Mouse (Mus musculus) megakaryocyte, embryonic 14.5 days (primary cell): ENCODE results near the gene Pnrc1. TPM values are rescaled to one million over a fixed set of nuclear protein-coding genes. Genes with fewer than 3 reads are reported as not detected.
"Not testable (repeated sequence)": the region's sequence is repeated elsewhere in the genome, so short reads cannot be mapped to it uniquely, and the experiment has no call there.

Experiments
- H3K27me3 ChIP-seq: replicated peaks from 2 replicates; pipeline ENCODE3; 2012; ENCODE audit warnings: inconsistent platforms
- H3K36me3 ChIP-seq: replicated peaks from 2 replicates; pipeline ENCODE3; 2012; ENCODE audit warnings: low read length, inconsistent platforms, mixed read lengths
- H3K4me1 ChIP-seq: 2 replicates; pipeline ENCODE4 v1.6.1; 2012; ENCODE audit warnings: inconsistent platforms
- H3K4me3 ChIP-seq: replicated peaks from 2 replicates; pipeline ENCODE3; 2012; ENCODE audit warnings: moderate library complexity, mild to moderate bottlenecking, inconsistent platforms
- H3K9me3 ChIP-seq: 2 replicates; pipeline ENCODE4 v1.6.1; 2012; ENCODE audit warnings: inconsistent platforms
- FLI1 ChIP-seq: IDR thresholded peaks from 2 replicates; pipeline ENCODE4 v1.6.1; 2012; ENCODE audit warnings: low read length, inconsistent platforms, mixed read lengths
- GATA1 ChIP-seq: IDR thresholded peaks from 3 replicates; pipeline ENCODE4 v1.6.1; 2012; ENCODE audit warnings: mixed read lengths, low read length, inconsistent platforms, borderline replicate concordance
- polyA plus RNA-seq: library from polyadenylated mRNA; stranded (reverse); fragments of >175 nt; gene quantifications from 2 replicates; pipeline ENCODE4 v1.2.3, GENCODE M21; 2012; ENCODE audit warnings: low replicate concordance; ENCODE audit not compliant: insufficient read depth

Gene Pnrc1
- polyA plus RNA-seq: 156 and 347 TPM in 2 replicates

- Histone ChIP-seq H3K4me3 (peak within 1 kb of the TSS; percentile 46), H3K36me3 (no peaks in the 10 kb centered on the region), H3K27me3 (peaks cover 10% of the 10 kb centered on the region), H3K9me3 (peaks cover 2% of the 10 kb centered on the region), H3K4me1 (peaks cover 9% of the 10 kb centered on the region; the same call in 1 of the 2 replicates)
- no peak for TF ChIP-seq FLI1
Measured at GRCm38 (mm10) chr4:33290002-33290401, at the start of gene Pnrc1. TSS of gene Pnrc1 (minus strand) at chr4:33290163.

- Histone ChIP-seq H3K36me3 (peaks cover 83% of the 10 kb centered on the region), H3K27me3 (no peaks in the 10 kb centered on the region), H3K4me1 (peaks cover 51% of the 10 kb centered on the region), H3K9me3 (no peaks in the 10 kb centered on the region), H3K4me3 (peak overlapping the region; percentile 76)
- no peak for TF ChIP-seq FLI1
- no peak for TF ChIP-seq GATA1
Measured at GRCm38 (mm10) chr4:33337999-33338398, 48.0 kb upstream of the Pnrc1 start.

GRCm38 (mm10) chr4:33332956-33333455 is 43.0 kb upstream of the Pnrc1 start:
- H3K27me3 ChIP-seq: no peaks in the 10 kb centered on the region
- H3K4me3 ChIP-seq: no peak overlapping the region
- TF ChIP-seq FLI1 (no peak), GATA1 (no peak)
- H3K36me3 ChIP-seq: peaks cover 85% of the 10 kb centered on the region
- no peaks in the 10 kb centered on the region for H3K9me3 ChIP-seq
- peaks cover 54% of the 10 kb centered on the region for H3K4me1 ChIP-seq

GRCm38 (mm10) chr4:33331147-33331546 is 41.2 kb upstream of the Pnrc1 start:
- Histone ChIP-seq H3K4me1 (peaks cover 38% of the 10 kb centered on the region), H3K27me3 (no peaks in the 10 kb centered on the region), H3K9me3 (no peaks in the 10 kb centered on the region), H3K36me3 (peaks cover 94% of the 10 kb centered on the region), H3K4me3 (peak overlapping the region; percentile 18)
- TF ChIP-seq FLI1 (no peak), GATA1 (no peak)

- peak overlapping the region; percentile 83 for H3K4me3 ChIP-seq
- H3K9me3 ChIP-seq: no peaks in the 10 kb centered on the region
- no peak for TF ChIP-seq GATA1
- no peak for TF ChIP-seq FLI1
- H3K4me1 ChIP-seq: peaks cover 76% of the 10 kb centered on the region
- no peaks in the 10 kb centered on the region for H3K27me3 ChIP-seq
- H3K36me3 ChIP-seq: peaks cover 36% of the 10 kb centered on the region
Measured at GRCm38 (mm10) chr4:33315840-33316239, 25.9 kb upstream of the Pnrc1 start.

- H3K4me3 ChIP-seq, H3K9me3 ChIP-seq, H3K27me3 ChIP-seq: not testable (repeated sequence)
- Histone ChIP-seq H3K36me3 (peaks cover 25% of the 10 kb centered on the region), H3K4me1 (peaks cover 65% of the 10 kb centered on the region)
Measured at GRCm38 (mm10) chr4:33314150-33314549, 24.2 kb upstream of the Pnrc1 start.

- H3K36me3 ChIP-seq: peaks cover 9% of the 10 kb centered on the region
- H3K27me3 ChIP-seq: no peaks in the 10 kb centered on the region
- H3K4me1 ChIP-seq: peaks cover 54% of the 10 kb centered on the region
- H3K4me3 ChIP-seq: peak overlapping the region; percentile 95
- no peak for TF ChIP-seq GATA1
- TF ChIP-seq FLI1: no peak
- no peaks in the 10 kb centered on the region for H3K9me3 ChIP-seq
Measured at GRCm38 (mm10) chr4:33310840-33311437, 21.0 kb upstream of the Pnrc1 start.

GRCm38 (mm10) chr4:33309764-33310757 is 20.1 kb upstream of the Pnrc1 start, which contains the start of gene Rngtt:
TSS of gene Rngtt (plus strand) at chr4:33310311.
- peak within 1 kb of the TSS; percentile 95 for H3K4me3 ChIP-seq
- peaks cover 9% of the 10 kb centered on the region for H3K36me3 ChIP-seq
- TF ChIP-seq FLI1 (no peak), GATA1 (no peak)
- H3K9me3 ChIP-seq: no peaks in the 10 kb centered on the region
- no peaks in the 10 kb centered on the region for H3K27me3 ChIP-seq
- H3K4me1 ChIP-seq: peaks cover 50% of the 10 kb centered on the region

GRCm38 (mm10) chr4:33307146-33307545 is 17.2 kb upstream of the Pnrc1 start:
- no peak overlapping the region for H3K4me3 ChIP-seq
- H3K27me3 ChIP-seq: no peaks in the 10 kb centered on the region
- TF ChIP-seq GATA1 (no peak), FLI1 (no peak)
- H3K4me1 ChIP-seq: peaks cover 34% of the 10 kb centered on the region
- H3K9me3 ChIP-seq: peaks cover 18% of the 10 kb centered on the region
- peaks cover 3% of the 10 kb centered on the region for H3K36me3 ChIP-seq

GRCm38 (mm10) chr4:33303057-33303456 is 13.1 kb upstream of the Pnrc1 start:
- peaks cover 18% of the 10 kb centered on the region for H3K9me3 ChIP-seq
- no peak overlapping the region for H3K4me3 ChIP-seq
- no peak for TF ChIP-seq GATA1
- no peak for TF ChIP-seq FLI1
- H3K27me3 ChIP-seq: no peaks in the 10 kb centered on the region
- no peaks in the 10 kb centered on the region for H3K36me3 ChIP-seq
- H3K4me1 ChIP-seq: peaks cover 19% of the 10 kb centered on the region

GRCm38 (mm10) chr4:33300891-33301665 is 11.1 kb upstream of the Pnrc1 start:
- H3K4me1 ChIP-seq, H3K36me3 ChIP-seq, H3K27me3 ChIP-seq, H3K4me3 ChIP-seq: not testable (repeated sequence)
- peaks cover 18% of the 10 kb centered on the region for H3K9me3 ChIP-seq
